Mouse (Mus musculus): ENCODE measurements around the gene Rnf39.

GRCm38 (mm10) chr17:36948286-36948685 lies 5.6 kb downstream of the Rnf39 start:
- TF ChIP-seq POLR2A (IDR thresholded peaks at IDR 0.05; ENCODE audit: low read depth, low read length): no peak
- TF ChIP-seq CTCF (IDR thresholded peaks at IDR 0.05; ENCODE audit: extremely low read depth, insufficient read depth, insufficient read length, insufficient replicate concordance): no peak
